Mouse (Mus musculus) spleen, adult 12 weeks (tissue): Measurements from ENCODE around the gene 4933405L10Rik.

Experiments used
- DNase-seq: peaks from one replicate; pipeline ENCODE4 v3.0.0; 2022; ENCODE audit warnings: low spot score

The 4933405L10Rik gene

GRCm38 (mm10) chr8:105757796-105758276 lies 50.4 kb downstream of the 4933405L10Rik start:
- no peak for DNase-seq

DNA sequence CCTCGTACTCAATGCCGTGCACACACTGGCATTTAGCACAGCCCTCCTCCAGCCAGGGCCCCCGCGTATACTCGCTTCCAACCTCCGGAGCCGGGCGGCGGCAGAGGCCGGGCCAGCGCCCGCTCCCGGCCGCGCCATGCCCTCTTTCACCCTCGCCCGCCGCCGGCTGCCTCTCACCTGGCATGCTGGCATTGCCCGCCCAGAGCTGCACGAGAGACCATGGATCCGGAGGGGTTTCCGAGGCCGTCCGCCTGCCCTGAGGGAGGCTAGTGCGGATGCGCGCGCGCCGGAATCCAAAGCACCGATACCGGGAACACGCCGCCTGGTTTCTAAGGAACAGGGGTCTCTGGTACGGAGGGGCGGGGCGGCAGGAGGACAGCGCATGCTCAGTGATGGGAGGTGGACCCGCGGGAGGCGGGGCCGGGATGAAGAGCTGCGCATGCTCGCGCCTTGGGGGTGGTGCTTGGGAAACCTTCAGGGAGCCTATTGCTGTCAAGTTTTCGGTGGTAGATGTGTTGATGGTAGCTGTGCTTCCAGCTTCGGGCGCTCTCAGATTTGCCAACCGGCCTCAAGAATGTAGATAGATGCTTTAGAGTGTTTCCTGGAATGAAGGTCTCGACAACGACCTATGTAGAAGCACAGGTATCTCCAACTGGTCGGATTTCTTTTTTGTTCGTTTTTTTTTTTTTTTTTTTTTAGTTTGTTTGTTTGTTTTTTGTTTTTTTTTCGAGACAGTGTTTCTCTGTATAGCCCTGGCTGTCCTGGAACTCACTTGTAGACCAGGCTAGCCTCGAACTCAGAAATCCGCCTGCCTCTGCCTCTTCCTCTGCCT lies 51.0 kb downstream of the 4933405L10Rik start, which contains the start of gene Gfod2:
Gene Gfod2, minus strand, starts transcription at position 388 of the 832 bp plus-strand sequence.
- peak; percentile 97 for DNase-seq
